In the genomic region with DNA sequence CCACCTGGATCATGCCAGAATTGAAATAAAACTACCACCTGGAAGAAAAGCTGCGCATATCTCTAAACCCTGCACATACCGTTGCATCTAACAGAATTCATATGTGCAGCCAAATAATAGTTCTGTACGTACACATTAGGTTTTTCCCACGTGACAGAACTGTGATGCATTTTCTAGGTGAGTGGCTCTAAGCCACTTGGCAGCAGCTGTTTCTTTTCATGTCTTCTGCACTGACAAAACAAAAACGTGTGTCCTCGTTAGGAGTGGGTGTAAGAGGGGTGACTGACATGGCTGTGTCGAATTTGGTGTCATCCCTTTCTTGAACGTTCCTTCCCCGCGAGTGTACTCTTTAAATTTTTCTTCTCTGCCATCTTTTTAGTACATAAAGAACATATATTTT, we compare ENCODE assay signal across 20 mouse cellular contexts.
"Had no signal": no experiment of that assay in that cellular context is flagged by ENCODE, and none has a peak within 500 bp of the region (broad histone marks: within the 10 kb centered on the region; RNA-seq: fewer than 3 reads in every experiment).

No protein-coding gene starts in this region.

- H3K36me3 ChIP-seq: limb, embryonic 12.5 days; liver, embryonic 13.5 days; midbrain, embryonic 10.5 days; midbrain, embryonic 13.5 days; neural tube, embryonic 13.5 days; stomach, embryonic 15.5 days had no signal

- H3K27me3 ChIP-seq: limb, embryonic 12.5 days; liver, embryonic 13.5 days; megakaryocyte, embryonic 14.5 days; midbrain, embryonic 13.5 days; neural tube, embryonic 13.5 days; stomach, embryonic 15.5 days had no signal

- H3K4me2 ChIP-seq: limb, embryonic 12.5 days; liver, embryonic 13.5 days; midbrain, embryonic 13.5 days; neural tube, embryonic 13.5 days; stomach, embryonic 15.5 days had no signal

- H3K4me1 ChIP-seq: limb, embryonic 12.5 days; liver, embryonic 13.5 days; megakaryocyte, embryonic 14.5 days; midbrain, embryonic 10.5 days; midbrain, embryonic 13.5 days; neural tube, embryonic 13.5 days; stomach, embryonic 15.5 days had no signal

- H3K9ac ChIP-seq: limb, embryonic 12.5 days; liver, embryonic 13.5 days; midbrain, embryonic 13.5 days; neural tube, embryonic 13.5 days; stomach, embryonic 15.5 days had no signal

- DNase-seq: kidney, adult 2 months; kidney, postnatal 25 days; layer of hippocampus, adult 9-11 months; liver, embryonic 13.5 days; lung, adult 2 months; retina, postnatal 1 day; right cerebral cortex, postnatal 25 days; spleen, adult 18-20 months; thymus, postnatal 25 days had no signal

- H3K27ac ChIP-seq: kidney, postnatal 0 days; layer of hippocampus, adult 2 months; limb, embryonic 12.5 days; liver, embryonic 13.5 days; midbrain, embryonic 10.5 days; midbrain, embryonic 13.5 days; neural tube, embryonic 13.5 days; stomach, embryonic 15.5 days had no signal

- ATAC-seq: lung, postnatal 0 days; midbrain, embryonic 13.5 days; midbrain, embryonic 16.5 days had no signal

- H3K4me3 ChIP-seq: layer of hippocampus, adult 2 months; limb, embryonic 12.5 days; liver, embryonic 13.5 days; megakaryocyte, embryonic 14.5 days; midbrain, embryonic 10.5 days; midbrain, embryonic 13.5 days; myocyte; neural tube, embryonic 13.5 days; stomach, embryonic 15.5 days had no signal

- H3K9me3 ChIP-seq: limb, embryonic 12.5 days; liver, embryonic 13.5 days; megakaryocyte, embryonic 14.5 days; midbrain, embryonic 10.5 days; midbrain, embryonic 13.5 days; neural tube, embryonic 13.5 days; stomach, embryonic 15.5 days had no signal
